Mouse (Mus musculus) frontal cortex, postnatal 14 days (tissue): ENCODE measurements around the gene Sstr2.

Source experiments
- DNase-seq, 2 experiments: peaks; one replicate each; pipeline ENCODE4 v3.0.0; 2022; ENCODE audit warnings: low spot score in 2 of 2

Gene Sstr2

GRCm38 (mm10) chr11:113618672-113619419 is at the start of gene Sstr2:
Gene Sstr2, plus strand, starts transcription at chr11:113619342.
- peak; percentile 36 to 72 for DNase-seq

GRCm38 (mm10) chr11:113571616-113572015 is 47.5 kb upstream of the Sstr2 start:
- DNase-seq = no peak

DNA sequence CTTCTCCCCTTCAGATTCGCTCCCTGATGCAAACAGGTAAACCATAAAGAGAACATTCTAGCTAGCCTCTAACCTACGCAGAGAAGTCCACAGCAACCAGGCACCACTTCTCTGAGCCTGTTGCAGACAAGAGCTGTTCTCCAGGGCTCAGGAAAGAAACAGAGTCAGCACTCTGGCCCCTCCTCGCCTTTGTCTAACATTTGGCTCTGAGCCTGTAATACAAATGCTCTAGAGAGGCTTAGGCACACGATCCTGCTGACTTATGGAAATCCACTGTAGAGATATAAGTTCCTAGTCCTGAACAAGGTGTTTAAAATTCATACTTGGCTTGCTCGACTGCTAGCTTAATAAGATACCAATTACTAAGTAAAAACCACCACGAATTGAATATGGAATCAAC is 46.5 kb upstream of the Sstr2 start:
- DNase-seq = no peak

DNA sequence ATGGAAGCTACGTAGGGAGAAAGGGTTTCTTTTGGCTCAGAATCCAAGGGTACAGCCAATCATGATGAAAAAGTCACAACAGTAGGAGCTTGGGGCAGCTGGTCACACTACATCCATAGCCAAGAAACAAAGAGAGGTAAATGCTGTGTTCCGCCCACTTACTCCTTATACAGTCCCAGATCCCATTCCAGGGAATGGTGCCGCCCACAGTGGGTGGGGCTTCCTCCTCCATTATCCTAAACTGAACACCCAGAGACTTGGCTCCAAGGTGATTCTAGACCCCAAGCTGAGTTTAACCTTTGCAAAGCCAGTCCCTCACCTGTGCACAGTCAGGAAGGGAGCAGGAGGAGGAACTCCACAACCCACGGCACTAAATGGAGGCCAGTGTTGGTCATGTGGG is 41.9 kb upstream of the Sstr2 start:
- no peak for DNase-seq

DNA sequence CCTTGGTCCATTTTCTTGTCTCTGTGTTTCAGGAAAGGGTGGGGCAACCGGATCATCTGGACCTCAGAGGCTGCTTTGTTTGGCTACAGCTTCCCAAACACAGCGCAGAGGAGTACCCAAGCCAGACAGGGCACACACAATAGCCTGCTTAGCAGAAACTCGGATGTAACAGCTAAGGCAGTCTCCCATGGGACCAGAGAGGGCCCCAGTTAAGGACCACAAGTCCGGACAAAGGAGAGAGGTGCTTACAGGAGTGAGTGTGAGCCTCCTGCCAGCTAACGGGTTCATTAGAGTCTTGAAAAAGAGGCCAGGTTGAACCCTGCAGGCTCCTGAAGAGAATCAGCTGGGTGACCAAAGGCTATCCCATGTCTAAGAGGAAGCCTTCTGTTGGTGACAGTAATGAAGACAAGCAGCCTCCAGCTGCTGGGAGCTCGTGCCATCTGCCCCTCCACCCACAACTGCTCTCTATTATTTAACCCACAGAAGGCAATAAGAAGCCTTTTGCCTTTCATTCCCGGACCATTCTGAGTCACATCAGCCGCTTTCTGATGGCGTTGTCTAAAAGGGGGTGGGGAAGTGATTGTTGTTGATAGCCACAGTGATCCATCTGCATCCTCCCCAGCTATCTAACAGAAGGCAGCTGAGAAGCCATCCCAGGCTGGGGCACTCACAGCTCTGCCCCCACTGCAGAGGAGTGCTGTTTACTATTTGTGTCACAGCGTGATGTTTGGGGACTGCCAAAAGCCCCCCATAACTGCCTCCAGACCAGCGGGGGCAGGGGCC is 35.1 kb upstream of the Sstr2 start:
- DNase-seq = no peak

DNA sequence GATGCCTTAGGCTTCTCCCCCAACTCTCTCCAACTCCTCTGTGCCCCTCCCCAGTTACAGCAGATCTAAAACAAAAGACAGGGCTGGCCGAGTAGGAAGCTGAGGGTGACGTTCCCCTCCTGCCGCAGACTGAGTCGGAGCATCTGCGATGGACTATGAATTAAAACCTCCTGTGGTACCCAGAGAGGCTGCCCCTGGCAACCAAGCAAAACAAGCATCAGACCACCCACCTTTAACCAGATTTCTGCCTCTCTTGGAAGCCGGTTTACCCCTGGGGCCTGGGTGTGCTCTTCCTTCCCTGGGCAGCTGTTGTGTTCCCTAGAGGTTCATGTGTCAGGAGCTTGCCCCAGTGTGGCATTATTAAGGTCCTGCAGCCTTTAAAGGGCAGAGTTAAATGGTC is 32.7 kb upstream of the Sstr2 start:
- DNase-seq = no peak

GRCm38 (mm10) chr11:113588936-113589335 is 30.2 kb upstream of the Sstr2 start:
- DNase-seq = no peak

- no peak for DNase-seq
These were observed 24.0 kb upstream of the Sstr2 start for GRCm38 (mm10) chr11:113595144-113595543.

GRCm38 (mm10) chr11:113597632-113598031 is 21.5 kb upstream of the Sstr2 start:
- no peak for DNase-seq

GRCm38 (mm10) chr11:113600526-113601245 is 18.5 kb upstream of the Sstr2 start:
- DNase-seq = no peak

GRCm38 (mm10) chr11:113601616-113602343 is 17.4 kb upstream of the Sstr2 start:
- DNase-seq = no peak

DNA sequence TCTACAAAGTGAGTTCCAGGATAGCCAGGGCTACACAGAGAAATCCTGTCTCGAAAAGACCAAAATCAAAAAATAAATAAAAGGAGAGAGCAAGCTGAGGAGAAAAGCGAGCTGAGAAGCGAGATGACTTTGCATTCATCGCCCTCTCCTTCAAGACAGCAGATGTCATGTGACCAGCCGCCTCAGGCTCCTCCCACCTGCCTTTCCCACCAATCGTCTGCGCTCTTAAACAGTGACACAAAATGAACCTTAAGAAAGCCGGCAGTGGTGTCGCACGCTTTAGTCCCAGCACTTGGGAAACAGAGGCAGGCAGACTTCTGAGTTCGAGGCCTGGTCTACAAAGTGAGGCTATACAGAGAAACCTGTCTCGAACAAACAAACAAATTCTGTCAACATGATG is 11.6 kb upstream of the Sstr2 start:
- DNase-seq = no peak

DNA sequence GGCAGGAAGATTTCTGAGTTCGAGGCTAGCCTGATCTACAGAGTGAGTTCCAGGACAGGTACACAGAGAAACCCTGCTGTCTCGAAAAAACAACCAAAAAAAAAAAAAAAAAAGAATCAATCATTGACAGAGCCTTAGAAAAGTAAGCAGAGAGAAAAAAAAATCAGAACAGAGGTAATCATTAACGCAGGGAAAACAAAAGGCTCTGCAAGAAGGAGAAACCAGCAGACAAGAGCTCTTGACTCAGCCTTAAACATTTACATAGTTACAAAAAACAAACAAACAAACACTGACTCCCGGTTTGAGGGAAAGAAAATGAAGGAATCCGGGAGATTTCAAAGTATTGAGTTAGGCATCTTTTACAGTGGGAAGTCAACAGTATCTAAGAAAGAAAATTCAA is 9.6 kb upstream of the Sstr2 start:
- DNase-seq = no peak

DNA sequence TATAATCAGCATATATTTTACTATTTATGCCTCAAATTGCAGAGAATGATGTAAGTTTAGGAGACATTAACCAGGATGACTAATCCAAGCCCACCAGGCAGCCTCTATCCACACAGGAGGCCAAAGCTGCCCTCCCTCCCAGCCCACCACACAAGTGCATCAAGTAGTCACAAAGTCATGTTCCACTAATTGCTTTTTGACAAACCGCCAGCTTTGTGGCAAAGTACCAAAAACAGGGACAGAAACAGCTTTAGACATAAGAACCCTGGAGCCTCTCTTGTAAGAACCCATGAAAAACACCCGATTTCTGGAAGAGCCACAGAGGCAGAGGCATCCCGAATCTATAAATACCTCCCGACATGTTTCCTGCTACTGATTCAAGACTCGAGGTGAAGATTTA is 8.9 kb upstream of the Sstr2 start:
- no peak for DNase-seq

DNA sequence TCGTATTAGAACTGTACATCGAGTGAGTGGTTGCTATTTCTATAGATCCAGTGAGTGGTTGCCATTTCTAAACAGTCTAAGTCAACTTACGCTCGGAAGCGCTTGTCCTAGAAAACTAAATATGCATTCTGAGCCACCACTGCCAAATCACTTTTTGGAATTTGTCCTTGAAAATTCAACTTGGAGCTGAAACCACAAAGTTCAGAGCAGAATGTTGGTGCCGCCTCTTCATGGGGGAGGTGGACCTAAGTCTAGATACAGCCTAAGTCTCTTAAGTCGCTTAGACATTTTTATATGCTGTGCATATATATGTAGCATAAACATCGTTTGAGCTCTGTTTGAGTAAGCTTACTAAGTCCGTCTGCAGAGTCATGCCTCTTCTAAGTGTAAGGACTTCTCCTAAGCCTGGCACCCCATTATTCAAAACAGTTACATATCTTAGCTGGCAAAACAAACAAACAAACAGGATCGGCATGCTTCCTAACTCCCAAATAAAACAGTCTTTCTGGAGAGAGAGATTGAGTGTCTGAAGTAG is 8.0 kb upstream of the Sstr2 start:
- no peak for DNase-seq

DNA sequence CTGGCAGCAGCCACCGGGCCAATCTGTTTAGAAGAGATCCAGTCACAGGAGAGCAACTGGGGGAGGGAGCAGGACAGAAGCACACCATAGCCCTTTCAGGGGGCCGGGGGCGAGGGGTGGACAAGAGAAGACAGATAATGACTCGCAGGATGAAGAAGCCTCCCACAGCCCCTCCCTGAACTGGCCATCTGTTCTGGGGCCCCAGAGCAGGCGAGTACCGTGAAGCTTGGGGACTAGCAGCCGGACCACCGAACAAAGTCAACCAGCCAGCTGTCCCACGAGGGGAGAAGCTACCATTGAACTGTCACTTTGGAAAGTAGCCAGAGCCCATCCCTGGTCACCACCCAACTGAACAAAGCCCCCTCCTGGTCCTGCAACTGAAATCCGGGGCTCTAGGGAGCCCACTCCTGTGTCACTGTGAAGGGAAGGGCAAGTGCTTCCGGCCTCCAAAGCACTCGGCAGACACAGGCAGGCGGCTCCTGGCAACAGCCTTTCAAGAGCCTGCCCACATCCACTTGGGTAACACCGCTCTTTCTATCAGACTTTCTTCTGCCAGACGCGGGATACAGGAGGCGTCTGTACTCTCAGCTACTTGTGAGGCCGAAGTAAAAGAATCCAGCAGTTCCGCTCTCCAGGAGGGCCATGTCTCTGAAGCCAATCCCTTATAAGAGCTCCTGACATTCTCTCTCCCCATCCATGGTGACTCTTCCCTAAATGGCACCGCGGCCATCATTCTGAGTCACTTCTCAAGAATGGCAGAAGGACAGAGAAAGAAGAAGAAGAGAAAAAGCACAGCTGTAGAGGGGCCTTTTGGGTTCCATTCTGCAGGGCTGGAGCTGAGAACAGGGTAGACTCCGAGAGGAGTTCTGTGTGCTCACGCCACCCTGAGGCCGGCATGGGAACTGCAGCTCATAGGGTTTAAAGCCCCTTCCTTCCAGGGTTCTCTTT is 7.2 kb upstream of the Sstr2 start:
- DNase-seq = peak; percentile 26 to 53

- DNase-seq = no peak
These were observed 4.7 kb upstream of the Sstr2 start for GRCm38 (mm10) chr11:113614476-113614875.

GRCm38 (mm10) chr11:113617132-113617911 is 1.8 kb upstream of the Sstr2 start:
- peak; percentile 33 to 70 for DNase-seq

GRCm38 (mm10) chr11:113618303-113618671 is 855 bp upstream of the Sstr2 start:
- DNase-seq = no peak
